Mouse (Mus musculus) forelimb bud, embryonic 11.5 days (tissue): ENCODE measurements at regions not wholly inside any gene's neighbourhood (a gene's known extent, or its start where the extent isn't known, plus 50 kb on each side); places are given as distances from the start of the nearest gene placed in this dataset.

ENCODE experiments used
- DNase-seq: peaks from one replicate; pipeline ENCODE4 v3.0.0-alpha.2; 2012; ENCODE audit warnings: low read depth, low spot score

GRCm38 (mm10) chr12:107539683-107540082 is 51.3 kb downstream of the 3110018I06Rik start:
- DNase-seq = no peak

DNA sequence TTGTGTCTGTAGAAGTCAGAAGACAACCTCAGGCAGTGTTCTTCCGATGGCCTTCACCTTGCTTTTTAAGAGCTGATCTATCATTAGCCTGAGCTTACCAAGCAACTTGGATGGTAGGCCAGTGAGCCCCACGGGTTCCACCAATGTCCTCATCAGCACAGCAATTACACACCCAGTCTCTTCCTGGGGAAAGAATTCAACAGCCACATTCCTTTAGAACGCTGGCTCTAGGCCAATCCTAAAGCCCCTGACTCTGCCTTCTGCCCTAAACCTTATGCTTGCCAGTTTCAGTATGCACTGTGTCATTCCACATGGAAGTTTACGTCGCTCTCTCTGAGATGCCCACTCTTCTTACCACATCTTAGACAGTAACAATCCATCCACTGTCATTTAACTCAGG is 52.8 kb downstream of the 3110018I06Rik start:
- DNase-seq = no peak

DNA sequence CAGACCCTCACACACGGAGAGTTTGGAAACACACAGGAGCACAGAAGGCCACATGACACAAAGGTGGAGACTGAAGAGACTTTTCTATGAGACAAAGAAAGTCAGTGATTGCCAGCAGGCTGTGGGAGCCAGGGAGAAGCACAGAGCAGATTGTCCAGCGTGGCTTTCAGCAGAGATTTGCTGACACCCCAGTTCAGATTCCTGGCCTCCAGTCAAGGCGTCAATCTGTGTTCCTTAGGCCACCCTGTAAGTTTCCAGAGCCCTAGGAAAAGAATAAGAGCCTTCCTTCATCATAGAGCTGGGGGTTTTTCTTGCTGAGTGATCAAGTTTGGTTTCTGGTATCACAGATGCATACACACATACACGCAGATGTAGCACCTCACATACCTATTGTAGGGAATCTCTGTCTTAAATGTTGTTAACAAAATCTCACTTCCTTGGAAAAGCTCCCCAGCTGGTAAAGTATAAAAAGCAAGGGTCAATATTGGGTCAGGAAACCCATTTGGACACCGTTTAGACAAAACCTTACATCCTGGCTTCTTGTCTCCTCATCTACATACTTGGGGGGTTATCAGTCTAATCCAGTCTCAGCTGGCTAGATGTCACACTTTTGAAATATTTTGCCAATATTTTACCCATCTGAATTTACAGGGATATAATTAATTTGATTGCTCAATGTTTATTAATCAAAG is 58.9 kb downstream of the 3110018I06Rik start:
- DNase-seq = no peak

GRCm38 (mm10) chr12:107547886-107548448 is 59.5 kb downstream of the 3110018I06Rik start:
- DNase-seq = peak; percentile 42

DNA sequence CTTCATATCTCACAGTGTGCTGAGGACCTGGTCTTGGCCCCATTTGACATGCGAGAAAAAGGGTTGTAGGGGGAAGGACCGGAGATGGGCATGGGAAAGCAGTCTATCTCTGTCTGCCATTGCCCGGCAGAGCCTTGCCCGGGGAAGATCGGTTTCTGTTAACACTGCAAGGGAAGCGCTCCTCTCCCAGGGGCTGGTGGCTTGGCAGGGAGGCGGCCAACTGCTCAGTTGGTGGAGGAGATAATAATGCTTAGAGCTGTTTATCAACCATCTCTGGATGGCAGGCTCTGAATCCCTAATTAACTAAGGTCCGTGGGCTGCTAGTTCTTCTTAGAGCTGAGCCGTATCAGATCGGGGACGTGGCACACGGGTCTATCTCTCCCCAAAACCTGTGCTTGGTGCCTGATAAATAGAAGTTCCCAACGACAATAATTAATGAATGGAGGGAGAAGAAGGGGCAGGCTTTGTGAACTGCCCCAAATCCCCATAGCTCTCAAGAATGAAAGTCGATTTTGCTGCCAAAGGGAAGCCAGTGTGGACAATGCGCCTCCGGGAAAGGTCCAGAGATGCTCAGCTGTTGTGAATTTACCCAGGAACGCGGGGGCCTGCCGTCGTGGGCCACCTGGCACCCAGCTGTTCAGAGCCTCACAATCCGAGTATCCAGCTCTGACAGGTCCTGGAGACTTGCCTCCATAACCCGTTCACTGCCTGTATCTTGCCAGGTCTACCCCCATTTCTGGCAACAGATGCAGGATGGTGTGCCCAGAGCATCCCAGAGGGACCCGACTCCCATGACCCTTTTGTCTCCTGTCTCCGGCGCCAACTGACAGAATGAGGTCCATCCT is 61.2 kb downstream of the 3110018I06Rik start:
- peak; percentile 36 for DNase-seq

GRCm38 (mm10) chr12:107559191-107559590 is 70.8 kb downstream of the 3110018I06Rik start:
- no peak for DNase-seq

DNA sequence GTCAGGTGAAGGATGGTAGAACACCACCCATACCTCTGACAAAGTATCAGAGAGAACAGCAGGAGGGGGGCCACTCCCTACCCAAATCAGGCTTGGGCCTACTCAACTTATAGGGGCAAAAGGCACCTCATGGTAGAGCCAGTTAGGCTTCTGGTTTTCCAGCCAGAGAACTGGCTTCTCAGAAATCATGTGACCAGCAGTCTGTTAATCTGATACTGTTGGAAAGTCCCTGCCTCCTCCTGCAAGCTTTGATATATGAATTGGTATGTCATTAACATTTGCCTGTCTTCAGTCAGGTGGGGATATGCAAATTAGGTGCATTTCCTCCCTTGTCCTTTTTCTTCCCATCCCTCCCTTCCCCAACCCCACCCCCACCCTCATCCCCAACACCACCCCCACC is 71.7 kb downstream of the 3110018I06Rik start:
- no peak for DNase-seq

- DNase-seq = no peak
Observed at GRCm38 (mm10) chr12:107572586-107572985, 84.2 kb downstream of the 3110018I06Rik start.

DNA sequence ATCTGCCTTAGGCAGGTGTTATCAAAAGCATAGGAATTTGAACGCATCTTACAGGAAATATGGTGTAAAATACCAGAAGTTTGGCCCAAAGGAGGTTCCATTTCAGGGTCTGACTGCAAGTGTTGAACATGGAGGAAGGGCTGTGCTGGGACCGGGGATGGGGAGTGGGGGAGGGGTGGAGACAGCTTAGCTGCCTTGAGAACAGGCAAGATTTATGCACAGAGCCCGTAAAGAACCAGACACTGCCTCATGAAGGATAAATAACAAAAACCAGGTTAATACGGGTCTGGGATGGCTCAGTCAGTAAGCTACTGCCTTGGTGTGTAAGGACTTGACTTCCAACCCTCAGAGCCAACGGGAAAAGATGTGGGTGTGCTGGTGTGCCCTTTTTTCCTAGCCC is 91.1 kb downstream of the 3110018I06Rik start:
- peak; percentile 41 for DNase-seq

DNA sequence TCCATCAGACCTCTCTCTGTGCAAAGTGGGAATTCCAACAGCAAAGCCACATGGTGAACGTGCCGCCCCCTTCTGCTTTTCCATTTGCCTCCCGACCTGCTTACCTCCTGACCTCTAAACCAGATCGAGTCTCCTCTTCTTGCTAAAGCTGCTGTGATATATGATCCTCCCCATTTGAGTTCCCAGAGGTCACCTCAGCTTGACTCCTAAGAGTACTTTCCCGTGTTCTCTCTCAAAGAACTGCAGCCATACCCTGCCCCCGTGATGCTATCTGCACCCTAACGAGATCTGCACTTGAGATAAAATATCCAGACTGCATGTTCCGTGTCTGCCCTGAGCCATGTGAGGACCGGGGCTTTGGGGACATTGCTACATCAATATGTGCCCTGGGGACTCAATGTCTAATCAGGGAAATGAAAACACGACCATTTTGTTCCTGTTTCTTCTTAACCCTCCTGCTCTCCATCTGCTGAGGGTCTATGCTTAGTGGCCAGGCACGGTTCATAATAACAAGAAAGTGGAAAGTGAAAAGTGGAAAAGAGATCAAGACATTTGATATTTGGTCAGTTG is 94.8 kb downstream of the 3110018I06Rik start:
- no peak for DNase-seq

DNA sequence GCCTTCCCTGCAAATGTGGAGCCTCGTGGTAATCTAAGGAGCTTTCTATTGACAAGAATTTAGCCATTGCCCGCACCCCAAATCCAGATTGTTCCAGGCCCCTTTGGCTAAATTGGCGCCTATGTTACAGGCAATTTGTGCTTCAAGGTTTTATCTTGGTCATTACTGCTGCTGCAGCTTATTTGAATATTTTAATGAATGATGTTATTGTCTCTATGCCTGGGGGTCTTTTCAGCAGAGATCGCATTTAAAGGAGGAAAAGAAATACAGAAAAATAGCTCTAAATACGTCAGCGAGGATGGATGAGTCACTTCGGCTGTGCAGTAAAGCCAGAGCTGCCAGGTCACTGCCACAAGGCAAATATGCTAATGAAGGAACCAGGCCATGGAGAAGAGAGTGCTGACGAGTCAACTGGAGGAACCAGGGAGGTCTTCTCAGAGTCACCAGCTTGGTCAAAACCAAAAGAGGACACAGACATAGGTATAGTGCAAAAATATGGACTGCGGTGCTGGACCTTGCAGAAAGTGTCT is 97.3 kb downstream of the 3110018I06Rik start:
- no peak for DNase-seq

DNA sequence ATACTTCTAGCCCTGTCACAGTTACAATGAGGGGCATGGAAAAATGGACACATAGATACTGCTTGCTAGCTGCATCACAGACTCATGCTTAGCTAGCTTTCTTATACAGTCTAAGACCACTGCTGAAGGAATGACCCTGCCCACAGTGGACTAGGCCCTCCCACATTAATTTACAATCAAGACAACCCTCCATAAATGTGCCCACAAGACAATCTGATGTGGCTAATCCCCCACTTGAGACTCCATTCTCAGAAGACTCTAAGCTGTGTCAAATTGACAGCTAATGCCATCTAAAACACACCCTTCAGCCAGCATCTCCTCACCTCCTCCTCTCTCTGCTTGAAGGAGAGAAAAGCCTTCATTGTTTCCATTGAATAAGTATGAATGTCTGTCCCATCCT is 107.8 kb downstream of the 3110018I06Rik start:
- no peak for DNase-seq

DNA sequence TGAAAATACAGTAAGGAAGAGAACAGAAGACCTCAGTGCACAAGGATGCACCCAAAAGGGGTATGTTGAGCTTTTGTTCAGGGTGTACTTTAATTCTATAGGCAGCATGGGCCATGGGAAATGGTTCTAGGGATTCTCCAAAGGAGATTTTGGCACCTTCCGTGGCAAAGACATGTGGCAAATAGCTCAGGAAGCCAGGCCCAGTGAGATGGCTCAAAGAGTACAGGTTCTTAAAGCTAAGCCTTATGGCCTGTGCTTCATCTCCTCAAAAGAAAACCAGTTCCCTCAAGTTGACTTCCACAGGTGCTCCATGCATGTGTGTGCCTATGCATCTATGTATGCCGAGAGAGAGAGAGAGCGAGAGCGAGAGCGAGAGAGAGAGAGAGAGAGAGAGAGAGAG is 112.1 kb downstream of the 3110018I06Rik start:
- no peak for DNase-seq

- no peak for DNase-seq
Observed at GRCm38 (mm10) chr12:107608966-107609365, 120.5 kb downstream of the 3110018I06Rik start.

GRCm38 (mm10) chr12:107609986-107610385 is 121.6 kb downstream of the 3110018I06Rik start:
- DNase-seq = no peak

DNA sequence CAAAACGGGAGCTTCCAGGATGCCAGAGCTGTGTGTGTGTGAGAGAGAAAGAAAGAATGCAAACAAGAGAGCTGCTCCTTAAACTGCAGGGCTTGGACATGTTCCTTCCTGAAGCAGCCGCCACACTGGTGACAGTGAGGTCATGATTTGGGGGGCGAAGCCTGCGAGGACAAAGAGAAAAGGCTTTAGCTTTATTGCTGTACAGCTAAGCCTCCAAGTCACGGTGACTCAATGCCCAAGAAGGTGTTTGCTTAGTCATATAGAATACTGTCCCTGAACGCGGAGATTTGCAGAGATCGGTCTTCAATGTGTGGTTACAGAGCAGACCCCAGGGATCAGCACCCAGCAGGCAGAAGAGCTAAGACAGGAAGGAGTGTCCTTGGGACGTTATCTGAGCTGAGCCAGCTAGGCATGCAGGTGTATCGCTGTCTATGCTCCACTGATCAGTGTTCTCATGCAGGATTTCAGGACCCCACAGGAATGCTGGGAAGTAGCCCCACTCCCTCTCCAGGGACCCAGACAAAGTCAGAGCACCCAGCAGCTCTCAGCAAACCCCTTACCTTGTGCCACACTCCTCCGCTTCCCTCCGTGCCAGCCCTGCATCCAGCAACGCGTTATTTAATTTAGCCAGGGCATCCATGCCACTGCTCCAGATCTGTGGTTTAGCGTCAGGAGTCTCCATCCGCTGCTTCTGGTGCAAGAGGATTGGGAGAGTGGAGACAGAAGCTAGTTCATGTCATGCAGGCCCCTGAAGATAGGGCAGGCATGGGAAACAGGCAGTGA is 129.0 kb downstream of the 3110018I06Rik start:
- no peak for DNase-seq

GRCm38 (mm10) chr12:107624446-107624845 is 136.0 kb downstream of the 3110018I06Rik start:
- no peak for DNase-seq

- DNase-seq = peak; percentile 52
Observed at GRCm38 (mm10) chr12:107648008-107648407, 159.6 kb downstream of the 3110018I06Rik start.

DNA sequence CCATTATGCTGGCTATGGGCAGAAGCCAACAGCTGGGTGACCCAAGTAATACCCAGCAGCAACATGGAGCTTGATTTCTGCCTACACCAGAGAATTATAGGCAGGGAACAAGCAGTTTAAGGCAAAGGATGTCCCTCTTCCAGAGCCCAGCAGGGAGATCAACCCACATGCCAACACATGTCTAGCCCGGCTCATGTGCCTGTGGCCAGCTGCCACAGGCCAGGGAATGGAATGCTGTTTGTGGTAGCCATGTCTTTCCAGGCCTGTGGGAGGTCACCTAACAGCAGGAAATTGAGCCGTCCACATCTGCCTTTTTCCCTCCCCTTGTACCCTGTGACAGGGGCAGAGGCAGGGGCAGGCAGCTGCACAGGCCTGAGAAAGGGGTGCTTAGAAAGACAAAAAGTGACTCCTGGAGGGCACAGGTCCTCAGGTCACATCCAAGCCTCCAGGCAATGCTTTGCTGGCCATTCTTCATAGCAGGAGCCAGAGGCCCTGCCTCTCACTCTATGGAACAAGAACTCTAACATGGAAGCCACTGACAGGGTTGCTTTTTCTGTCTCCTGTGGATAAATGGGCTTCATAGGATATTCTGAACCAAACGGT is 163.8 kb downstream of the 3110018I06Rik start:
- peak; percentile 47 for DNase-seq

GRCm38 (mm10) chr12:107653131-107653530 is 164.7 kb downstream of the 3110018I06Rik start:
- peak; percentile 35 for DNase-seq

DNA sequence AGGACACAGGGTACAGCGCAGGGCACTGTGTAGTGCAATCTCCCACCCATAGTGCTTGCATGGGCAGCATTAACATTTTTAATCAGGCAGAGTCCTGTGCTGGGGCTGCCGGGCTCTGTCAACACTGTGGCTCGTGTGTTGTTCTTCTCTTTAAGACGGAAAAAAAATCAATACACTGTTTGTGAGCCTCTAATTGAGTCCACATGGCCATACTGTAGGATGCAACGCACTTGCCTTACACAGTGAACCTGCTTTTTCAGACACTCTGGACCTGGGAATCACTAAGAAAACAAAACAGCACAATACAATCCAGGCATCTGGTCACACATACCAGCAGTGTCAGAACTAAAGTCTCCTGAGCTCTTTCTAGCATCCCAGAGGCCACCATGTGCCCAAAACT is 168.4 kb downstream of the 3110018I06Rik start:
- peak; percentile 48 for DNase-seq
